Mouse (Mus musculus): ENCODE measurements around the gene Ces4a. TPM values are rescaled to one million over a fixed set of nuclear protein-coding genes. Genes with fewer than 3 reads are reported as not detected.

Gene Ces4a
- not detected for total RNA-seq (2023)

DNA sequence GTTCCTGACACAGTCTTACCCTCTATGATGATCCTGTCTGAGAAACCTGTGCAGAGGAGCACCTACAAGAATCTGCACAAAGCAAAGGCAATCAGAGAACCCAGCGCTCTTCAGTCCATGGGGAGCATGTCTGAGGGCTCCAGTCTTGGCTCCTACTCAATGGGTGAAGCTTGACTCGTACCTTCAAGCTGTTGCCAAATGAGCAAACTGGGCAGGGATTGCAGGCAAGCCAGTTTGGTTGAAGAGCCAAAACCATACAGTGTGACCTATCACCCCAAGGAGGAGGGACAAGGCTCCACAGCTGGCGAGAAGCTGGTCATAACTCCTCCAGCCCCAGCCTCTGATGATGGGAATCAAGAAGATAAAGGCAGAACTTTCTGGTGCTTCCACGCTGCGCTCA, at the start of gene Ces4a:
Ces4a (plus strand) TSS at position 292 of the 400 bp plus-strand sequence.

DNA sequence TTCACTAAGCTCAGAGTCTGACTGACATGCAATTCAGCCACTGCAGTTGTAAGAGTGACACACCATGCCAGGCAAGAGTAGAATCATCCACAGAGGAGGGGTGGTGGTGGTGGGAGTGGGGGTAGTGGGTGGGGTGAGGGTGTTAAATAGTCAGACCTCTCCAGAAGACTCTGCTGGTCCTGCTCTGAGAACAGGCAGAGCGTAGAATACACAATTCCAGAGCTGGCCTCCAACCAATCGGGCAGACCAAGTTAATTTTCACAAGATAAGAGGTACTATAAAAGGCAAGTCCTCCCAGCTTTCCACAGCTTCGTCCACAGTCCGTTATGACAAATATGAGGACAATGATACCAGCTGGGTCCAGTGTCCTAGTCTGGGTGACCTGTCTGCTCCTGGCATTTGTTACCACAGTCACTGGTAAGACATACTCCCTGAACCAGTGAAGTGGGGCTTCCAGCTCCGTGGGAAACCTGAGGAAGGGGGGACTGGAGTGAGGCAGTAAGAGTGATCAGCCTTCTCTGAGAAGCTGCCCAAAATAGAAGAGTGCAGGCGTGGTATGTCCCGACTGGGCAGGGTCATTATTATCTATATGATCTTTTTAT, 48.0 kb upstream of the Ces4a start, which contains the start of gene Ces3b:
Ces3b (plus strand) TSS at position 305 of the 602 bp plus-strand sequence.

DNA sequence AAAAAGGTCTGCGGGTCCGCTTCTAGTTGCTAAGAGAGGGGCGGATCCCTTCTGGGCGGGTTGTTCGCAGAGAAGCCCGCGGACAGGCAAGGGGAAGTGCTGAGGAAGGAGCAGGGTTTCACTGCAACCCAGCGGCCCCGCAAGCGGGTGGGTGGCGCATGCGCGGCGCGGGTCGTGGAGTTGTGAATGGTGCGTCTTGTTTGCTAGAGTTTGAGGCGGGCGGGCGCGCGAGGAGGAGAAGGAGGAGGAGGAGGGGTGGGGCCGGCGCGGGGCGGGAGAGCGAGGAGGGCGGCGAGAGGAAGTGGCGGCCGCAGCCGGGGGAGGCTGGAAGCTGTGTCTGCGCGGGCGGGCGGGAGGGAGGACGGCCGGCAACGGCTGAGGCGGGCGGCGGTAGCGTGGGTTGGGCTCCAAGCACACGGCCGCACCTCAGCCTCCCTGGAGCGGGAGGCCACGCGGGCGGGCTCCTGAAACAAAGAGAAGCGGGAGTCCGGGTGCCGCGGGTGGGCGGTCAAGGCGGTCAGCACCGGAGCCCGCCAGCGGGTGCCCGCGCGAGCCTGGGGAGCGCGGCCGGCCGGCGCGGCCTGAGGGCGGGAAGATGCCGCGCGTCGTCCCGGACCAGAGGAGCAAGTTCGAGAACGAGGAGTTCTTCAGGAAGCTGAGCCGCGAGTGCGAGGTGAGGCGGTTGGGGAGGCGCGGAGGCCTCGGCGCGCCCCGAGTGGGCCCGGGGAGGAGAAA, 38.9 kb downstream of the Ces4a start, which contains the start of gene Cbfb:
Cbfb (plus strand) TSS at position 294 of the 735 bp plus-strand sequence.

Other genes starting within 250 kb of the Ces4a start
- not detected for gene Ces2e, start 205.5 kb upstream of the Ces4a start, total RNA-seq (2023)
- under 1 TPM in 1 of 2 experiments, not detected in 1; 0.07 TPM for gene Ces2f, start 184.4 kb upstream of the Ces4a start, total RNA-seq (2023)
- gene Ces2g, start 170.1 kb upstream of the Ces4a start, total RNA-seq (2023) = 10 to 100 TPM in 1 of 2 experiments, 1 to 10 TPM in 1; 4.2 to 16.1 TPM
- not detected for gene Ces2h, start 130.9 kb upstream of the Ces4a start, total RNA-seq (2023)
- gene Ces3a, start 83.2 kb upstream of the Ces4a start, total RNA-seq (2023) = not detected
- not detected for gene Ces3b, start 48.0 kb upstream of the Ces4a start, total RNA-seq (2023)
- gene Cbfb, start 38.9 kb downstream of the Ces4a start, total RNA-seq (2023) = 10 to 100 TPM; 75.2 to 82.3 TPM
- 10 to 100 TPM; 35.5 to 39.9 TPM for gene D230025D16Rik, start 93.3 kb downstream of the Ces4a start, total RNA-seq (2023)
- gene B3gnt9, start 123.4 kb downstream of the Ces4a start, total RNA-seq (2023) = under 1 TPM; 0.69 to 0.84 TPM
- 10 to 100 TPM; 15.9 to 22.2 TPM for gene Tradd, start 132.8 kb downstream of the Ces4a start, total RNA-seq (2023)
- 1 to 10 TPM; 4.8 to 4.9 TPM for gene Fbxl8, start 132.8 kb downstream of the Ces4a start, total RNA-seq (2023)
- not detected for gene Hsf4, start 138.0 kb downstream of the Ces4a start, total RNA-seq (2023)
- gene Nol3, start 144.3 kb downstream of the Ces4a start, total RNA-seq (2023) = not detected
- 1 to 10 TPM in 1 of 2 experiments, under 1 TPM in 1; 0.78 to 1.1 TPM for gene 4931428F04Rik, start 158.1 kb downstream of the Ces4a start, total RNA-seq (2023)
- 1 to 10 TPM in 1 of 2 experiments, under 1 TPM in 1; 0.89 to 1.4 TPM for gene Exoc3l, start 164.3 kb downstream of the Ces4a start, total RNA-seq (2023)
- 10 to 100 TPM; 55.7 to 57.8 TPM for gene E2f4, start 165.9 kb downstream of the Ces4a start, total RNA-seq (2023)
- gene Elmo3, start 173.8 kb downstream of the Ces4a start, total RNA-seq (2023) = 1 to 10 TPM in 1 of 2 experiments, under 1 TPM in 1; 0.84 to 1.1 TPM
- 1 to 10 TPM; 6.0 to 6.4 TPM for gene Lrrc29, start 194.5 kb downstream of the Ces4a start, total RNA-seq (2023)
- 10 to 100 TPM; 27.4 to 27.9 TPM for gene Tmem208, start 194.6 kb downstream of the Ces4a start, total RNA-seq (2023)
- gene Fhod1, start 216.2 kb downstream of the Ces4a start, total RNA-seq (2023) = 10 to 100 TPM; 31.8 to 40.1 TPM
- 1 to 10 TPM; 1.1 to 1.5 TPM for gene Slc9a5, start 217.0 kb downstream of the Ces4a start, total RNA-seq (2023)
- gene Plekhg4, start 241.5 kb downstream of the Ces4a start, total RNA-seq (2023) = under 1 TPM in 1 of 2 experiments, not detected in 1; 0.13 TPM

Data from neutrophil, adult 59 days (primary cell).